Mouse (Mus musculus) MEL (cell line): ENCODE measurements around the gene Gm17545. TPM values are rescaled to one million over a fixed set of nuclear protein-coding genes. Genes with fewer than 3 reads are reported as not detected.

Experiments
- DNase-seq: peaks from one replicate; pipeline ENCODE4 v3.0.0; 2011; ENCODE audit warnings: low read depth, low spot score
- H3K27ac ChIP-seq: 2 replicates; pipeline ENCODE4 v1.5.1; 2012; ENCODE audit warnings: low read depth, mild to moderate bottlenecking, control low read depth, low read length, moderate library complexity; ENCODE audit not compliant: control insufficient read depth
- H3K27me3 ChIP-seq, 2 experiments: fragments of 150-350 bp in 1 of 2; sonication (generic) in 1 of 2; 2 replicates each; pipeline ENCODE4 v1.6.1; 2012; ENCODE audit warnings: low read length in 2 of 2, mild to moderate bottlenecking in 2 of 2, improper control_type of control experiment in 1 of 2, moderate library complexity in 1 of 2; ENCODE audit not compliant: insufficient read depth in 2 of 2, control insufficient read depth in 1 of 2
- H3K36me3 ChIP-seq, 2 experiments: 2 replicates each; pipeline ENCODE4 v1.6.1; 2012 to 2014; ENCODE audit warnings: low read length in 2 of 2, improper control_type of control experiment in 1 of 2, inconsistent platforms in 1 of 2, mild to moderate bottlenecking in 1 of 2; ENCODE audit not compliant: insufficient read depth in 2 of 2, control insufficient read depth in 1 of 2
- H3K4me1 ChIP-seq, 2 experiments: fragments of 150-350 bp in 1 of 2; sonication (generic) in 1 of 2; 2 replicates each; pipeline ENCODE4 v1.6.1; 2012; ENCODE audit warnings: low read length in 2 of 2, improper control_type of control experiment in 1 of 2, mild to moderate bottlenecking in 1 of 2; ENCODE audit not compliant: insufficient read depth in 2 of 2, control insufficient read depth in 1 of 2
- H3K4me3 ChIP-seq, 2 experiments: fragments of 150-350 bp in 1 of 2; sonication (generic) in 1 of 2; 2 replicates each; pipeline ENCODE4 v1.5.1; 2012; ENCODE audit warnings: low read depth in 2 of 2, low read length in 2 of 2, mild to moderate bottlenecking in 2 of 2, moderate library complexity in 2 of 2, control low read depth in 1 of 2, improper control_type of control experiment in 1 of 2; ENCODE audit not compliant: control insufficient read depth in 1 of 2, insufficient read depth in 1 of 2
- H3K79me2 ChIP-seq: 2 replicates; pipeline ENCODE4 v1.6.1; 2012; ENCODE audit warnings: mild to moderate bottlenecking, low read length, moderate library complexity; ENCODE audit not compliant: control insufficient read depth, poor library complexity, insufficient read depth
- H3K9ac ChIP-seq: 2 replicates; pipeline ENCODE4 v1.6.1; 2012; ENCODE audit warnings: low read depth, mild to moderate bottlenecking, control low read depth, low read length, moderate library complexity; ENCODE audit not compliant: control insufficient read depth, poor library complexity, severe bottlenecking
- H3K9me3 ChIP-seq: fragments of 150-350 bp; sonication (generic); replicated peaks from 2 replicates; pipeline ENCODE4 v1.6.1; 2012; ENCODE audit warnings: mild to moderate bottlenecking, low read length, improper control_type of control experiment, moderate library complexity; ENCODE audit not compliant: insufficient read depth
- BHLHE40 ChIP-seq: IDR thresholded peaks from 2 replicates; pipeline ENCODE4 v1.6.1; 2012; ENCODE audit warnings: low read depth, mild to moderate bottlenecking, inconsistent platforms, low read length, improper control_type of control experiment, borderline replicate concordance
- CHD1 ChIP-seq: IDR thresholded peaks from 2 replicates; pipeline ENCODE4 v1.6.1; 2012; ENCODE audit warnings: low read depth, mild to moderate bottlenecking, inconsistent platforms, low read length, improper control_type of control experiment
- CHD2 ChIP-seq: IDR thresholded peaks from 2 replicates; pipeline ENCODE4 v1.6.1; 2011; ENCODE audit warnings: low read length, improper control_type of control experiment
- CTCF ChIP-seq, 3 experiments: IDR thresholded peaks in 2 of 3; conservative IDR thresholded peaks in 1 of 3; 2 replicates each; pipeline ENCODE4 v1.5.1; 2011 to 2012; ENCODE audit warnings: low read length in 3 of 3, low read depth in 2 of 3, mild to moderate bottlenecking in 2 of 3, improper control_type of control experiment in 1 of 3, inconsistent platforms in 1 of 3, mixed read lengths in 1 of 3, moderate library complexity in 1 of 3; ENCODE audit not compliant: control insufficient read depth in 1 of 3, insufficient read depth in 1 of 3, poor library complexity in 1 of 3, severe bottlenecking in 1 of 3
- E2F4 ChIP-seq: IDR thresholded peaks from 2 replicates; pipeline ENCODE4 v1.6.1; 2011; ENCODE audit warnings: low read depth, low read length, improper control_type of control experiment, borderline replicate concordance
- ELF1 ChIP-seq: IDR thresholded peaks from 2 replicates; pipeline ENCODE4 v1.6.1; 2014; ENCODE audit warnings: low read depth, mild to moderate bottlenecking, inconsistent platforms, low read length, improper control_type of control experiment, moderate library complexity
- EP300 ChIP-seq, 2 experiments: IDR thresholded peaks; 2 replicates each; pipeline ENCODE4 v1.6.1; 2011; ENCODE audit warnings: improper control_type of control experiment in 2 of 2, low read length in 2 of 2, low read depth in 1 of 2, mild to moderate bottlenecking in 1 of 2
- ETS1 ChIP-seq: IDR thresholded peaks from 2 replicates; pipeline ENCODE4 v1.6.1; 2012; ENCODE audit warnings: low read depth, mild to moderate bottlenecking, inconsistent platforms, low read length, improper control_type of control experiment, moderate library complexity
- GABPA ChIP-seq: IDR thresholded peaks from 2 replicates; pipeline ENCODE4 v1.6.1; 2012; ENCODE audit warnings: low read depth, mild to moderate bottlenecking, inconsistent platforms, low read length, improper control_type of control experiment, moderate library complexity
- GATA1 ChIP-seq: IDR thresholded peaks from 2 replicates; pipeline ENCODE4 v1.6.1; 2011; ENCODE audit warnings: low read depth, low read length, improper control_type of control experiment
- HCFC1 ChIP-seq: IDR thresholded peaks from 2 replicates; pipeline ENCODE4 v1.6.1; 2012; ENCODE audit warnings: low read depth, mild to moderate bottlenecking, inconsistent platforms, low read length, improper control_type of control experiment, moderate library complexity
- JUND ChIP-seq: IDR thresholded peaks from 2 replicates; pipeline ENCODE4 v1.6.1; 2011; ENCODE audit warnings: low read depth, mild to moderate bottlenecking, improper control_type of control experiment, low read length
- KAT2A ChIP-seq: conservative IDR thresholded peaks from 2 replicates; pipeline ENCODE4 v1.6.1; 2012; ENCODE audit warnings: low read depth, low read length, improper control_type of control experiment, inconsistent platforms
- MAFK ChIP-seq: IDR thresholded peaks from 2 replicates; pipeline ENCODE4 v1.6.1; 2011; ENCODE audit warnings: low read depth, mild to moderate bottlenecking, low read length, improper control_type of control experiment, borderline replicate concordance
- MAX ChIP-seq: IDR thresholded peaks from 2 replicates; pipeline ENCODE4 v1.6.1; 2011; ENCODE audit warnings: low read length, improper control_type of control experiment
- MEF2A ChIP-seq: IDR thresholded peaks from 2 replicates; pipeline ENCODE4 v1.6.1; 2014; ENCODE audit warnings: low read depth, mild to moderate bottlenecking, inconsistent platforms, low read length, improper control_type of control experiment; ENCODE audit not compliant: poor library complexity, insufficient replicate concordance, severe bottlenecking; ENCODE audit errors: extremely low read depth
- MXI1 ChIP-seq: IDR thresholded peaks from 2 replicates; pipeline ENCODE4 v1.6.1; 2011; ENCODE audit warnings: mild to moderate bottlenecking, low read depth, low read length, improper control_type of control experiment
- MYC ChIP-seq: IDR thresholded peaks from 2 replicates; pipeline ENCODE4 v1.6.1; 2011; ENCODE audit warnings: low read depth, mild to moderate bottlenecking, low read length, improper control_type of control experiment, moderate library complexity
- NELFE ChIP-seq: IDR thresholded peaks from 2 replicates; pipeline ENCODE4 v1.6.1; 2011; ENCODE audit warnings: low read depth, low read length, improper control_type of control experiment
- NRF1 ChIP-seq: IDR thresholded peaks from 2 replicates; pipeline ENCODE4 v1.6.1; 2014; ENCODE audit warnings: low read depth, mild to moderate bottlenecking, inconsistent platforms, low read length, improper control_type of control experiment, moderate library complexity; ENCODE audit not compliant: poor library complexity, insufficient read depth, severe bottlenecking
- POLR2A ChIP-seq, 2 experiments: IDR thresholded peaks; 2 replicates each; pipeline ENCODE4 v1.6.1; 2011 to 2012; ENCODE audit warnings: low read length in 2 of 2, mild to moderate bottlenecking in 2 of 2, control low read depth in 1 of 2, improper control_type of control experiment in 1 of 2, low read depth in 1 of 2, moderate library complexity in 1 of 2; ENCODE audit not compliant: control insufficient read depth in 1 of 2, insufficient read depth in 1 of 2, poor library complexity in 1 of 2
- POLR2AphosphoS2 ChIP-seq: IDR thresholded peaks from 2 replicates; pipeline ENCODE4 v1.6.1; 2011; ENCODE audit warnings: low read length, improper control_type of control experiment
- POLR2AphosphoS5 ChIP-seq: IDR thresholded peaks from 2 replicates; pipeline ENCODE4 v1.6.1; 2012; ENCODE audit warnings: low read depth, borderline replicate concordance, mild to moderate bottlenecking, inconsistent platforms, low read length, moderate library complexity, mixed read lengths
- RAD21 ChIP-seq: IDR thresholded peaks from 2 replicates; pipeline ENCODE4 v1.6.1; 2011; ENCODE audit warnings: mild to moderate bottlenecking, low read depth, low read length, improper control_type of control experiment
- RCOR1 ChIP-seq: IDR thresholded peaks from 2 replicates; pipeline ENCODE4 v1.6.1; 2012; ENCODE audit warnings: low read depth, mild to moderate bottlenecking, inconsistent platforms, low read length, improper control_type of control experiment
- SIN3A ChIP-seq: IDR thresholded peaks from 2 replicates; pipeline ENCODE4 v1.6.1; 2012; ENCODE audit warnings: low read length, improper control_type of control experiment, inconsistent platforms
- SMC3 ChIP-seq: IDR thresholded peaks from 2 replicates; pipeline ENCODE4 v1.6.1; 2011; ENCODE audit warnings: low read depth, low read length, improper control_type of control experiment
- TBP ChIP-seq: IDR thresholded peaks from 2 replicates; pipeline ENCODE4 v1.8.0; 2011; ENCODE audit warnings: low read depth, low read length, improper control_type of control experiment
- UBTF ChIP-seq: IDR thresholded peaks from 2 replicates; pipeline ENCODE4 v1.6.1; 2012; ENCODE audit warnings: low read depth, mild to moderate bottlenecking, inconsistent platforms, low read length, improper control_type of control experiment, moderate library complexity, borderline replicate concordance; ENCODE audit not compliant: insufficient read depth
- USF1 ChIP-seq: IDR thresholded peaks from 2 replicates; pipeline ENCODE4 v1.6.1; 2014; ENCODE audit warnings: low read depth, mild to moderate bottlenecking, inconsistent platforms, low read length, improper control_type of control experiment, moderate library complexity
- USF2 ChIP-seq, 2 experiments: IDR thresholded peaks; 2 replicates each; pipeline ENCODE4 v1.6.1; 2011 to 2012; ENCODE audit warnings: improper control_type of control experiment in 2 of 2, low read length in 2 of 2, borderline replicate concordance in 1 of 2, inconsistent platforms in 1 of 2, low read depth in 1 of 2, mild to moderate bottlenecking in 1 of 2; ENCODE audit not compliant: insufficient read depth in 1 of 2
- ZC3H11A ChIP-seq: IDR thresholded peaks from 2 replicates; pipeline ENCODE4 v1.6.1; 2012; ENCODE audit warnings: low read depth, mild to moderate bottlenecking, inconsistent platforms, low read length, improper control_type of control experiment
- ZMIZ1 ChIP-seq: IDR thresholded peaks from 2 replicates; pipeline ENCODE4 v1.6.1; 2012; ENCODE audit warnings: low read depth, mild to moderate bottlenecking, inconsistent platforms, low read length, improper control_type of control experiment, moderate library complexity
- polyA plus RNA-seq, 2 experiments: library from polyadenylated mRNA; stranded (reverse) in 1 of 2; unstranded in 1 of 2; fragments of >175 nt in 1 of 2; fragments of >200 nt in 1 of 2; gene quantifications; 2 replicates each; pipeline versions ENCODE4 v1.2.1 to v1.2.4; 2012; ENCODE audit warnings: low replicate concordance in 2 of 2, low read depth in 1 of 2; ENCODE audit not compliant: insufficient read length in 2 of 2, insufficient read depth in 1 of 2, missing spikeins in 1 of 2
- total RNA-seq: library from RNA; depleted of rRNA; stranded (reverse); fragments of 300-350 nt; gene quantifications from 2 replicates; pipeline ENCODE4 v1.2.3, GENCODE M21; 2012

Gene Gm17545
- total and polyA plus RNA-seq, 3 experiments, result not detected

DNA sequence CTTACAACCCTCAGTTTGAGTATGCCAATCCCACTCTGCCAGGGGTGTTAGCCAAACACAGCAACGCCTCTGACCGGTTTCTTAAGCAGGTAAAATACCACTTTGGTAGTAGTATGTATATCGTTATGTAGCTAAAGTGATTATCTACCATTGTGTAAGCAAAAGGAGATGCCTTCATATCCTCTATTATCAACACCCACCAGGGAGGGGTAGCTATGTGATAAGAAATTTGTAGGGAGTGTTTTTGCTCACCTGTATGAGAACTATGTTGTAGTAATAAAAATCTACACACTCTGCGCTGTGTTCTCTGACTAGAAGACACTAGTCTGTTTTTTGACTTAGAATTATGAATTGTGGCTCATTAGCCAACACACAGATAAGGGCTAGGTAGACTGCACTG lies 29.4 kb upstream of the Gm17545 start (continued):
- TF ChIP-seq CHD1, result no peak

- DNase-seq, result peak; percentile 84
- H3K79me2 ChIP-seq, result no peaks in the 10 kb centered on the region
- H3K36me3 ChIP-seq, result peaks cover 0 to 40% of the 10 kb centered on the region in 2 experiments; a peak in 2 of 4 replicates
- peaks cover 37 to 39% of the 10 kb centered on the region in 2 experiments for H3K4me1 ChIP-seq
- H3K9me3 ChIP-seq, result no peaks in the 10 kb centered on the region
- H3K9ac ChIP-seq, result peak overlapping the region; percentile 24; the same call in 1 of the 2 replicates
- H3K27ac ChIP-seq, result peak overlapping the region; percentile 70
- peak overlapping the region; percentile 1 to 3; a peak in 2 of 4 replicates for H3K4me3 ChIP-seq
- H3K27me3 ChIP-seq, result no peaks in the 10 kb centered on the region
- TF ChIP-seq ZMIZ1 (peak; percentile 94), GATA1 (peak; percentile 52; the same call in 1 of the 2 replicates), NELFE (peak; percentile 74), ELF1 (no peak), CHD2 (0 out of 2 replicates have a peak, but pooled peaks have one; percentile 13), RAD21 (no peak), POLR2AphosphoS2 (peak; percentile 65), MAFK (no peak), UBTF (no peak), TBP (peak; percentile 55; the same call in 1 of the 2 replicates), BHLHE40 (no peak), ETS1 (no peak; the same call in 1 of the 2 replicates), USF2 (IDR thresholded peaks at IDR 0.05; ENCODE audit: borderline replicate concordance in 1 of 2, insufficient read depth in 1 of 2, low read depth in 1 of 2, low read length in 2 of 2) (no peak), RCOR1 (0 out of 2 replicates have a peak, but pooled peaks have one; percentile 33), MAX (no peak; the same call in 1 of the 2 replicates), MEF2A (no peak), MXI1 (no peak), GABPA (no peak), ZC3H11A (no peak), SMC3 (no peak), EP300 (IDR thresholded peaks at IDR 0.05; ENCODE audit: low read depth in 1 of 2, low read length in 2 of 2) (peak; percentile 28 to 36; a peak in 3 of 4 replicates), JUND (no peak), SIN3A (no peak), MYC (no peak), KAT2A (no peak; the same call in 1 of the 2 replicates), POLR2A (IDR thresholded peaks at IDR 0.05; ENCODE audit: control insufficient read depth in 1 of 2, insufficient read depth in 1 of 2, low read depth in 1 of 2, low read length in 2 of 2, poor library complexity in 1 of 2) (peak in 1 of 2 experiments; percentile 74; a peak in 2 of 4 replicates), USF1 (no peak), CTCF (IDR thresholded peaks at IDR 0.05 in 2 of 3, conservative IDR thresholded peaks at IDR 0.05 in 1 of 3; ENCODE audit: control insufficient read depth in 1 of 3, insufficient read depth in 1 of 3, low read depth in 2 of 3, low read length in 3 of 3, poor library complexity in 1 of 3, severe bottlenecking in 1 of 3) (no peak), CHD1 (no peak; the same call in 1 of the 2 replicates), HCFC1 (0 out of 2 replicates have a peak, but pooled peaks have one; percentile 54), POLR2AphosphoS5 (no peak), NRF1 (no peak), E2F4 (no peak)
Observed at GRCm38 (mm10) chr9:22428028-22428665, 25.9 kb upstream of the Gm17545 start.
